Mouse (Mus musculus) embryonic facial prominence, embryonic 15.5 days (tissue): ENCODE data around the gene Lbhd2. TPM values are rescaled to one million over a fixed set of nuclear protein-coding genes. Genes with fewer than 3 reads are reported as not detected.

Experiments
- ATAC-seq: fragments of 200-750 bp; cut with Nextera tagmentation; 2 replicates; pipeline ENCODE4 v1.8.0; 2017; ENCODE audit warnings: low read depth, moderate TSS enrichment; ENCODE audit not compliant: insufficient number of reproducible peaks, low FRiP score, low TSS enrichment
- H3K27ac ChIP-seq: fragments of 300-500 bp; sonication (generic); replicated peaks from 2 replicates; pipeline ENCODE4 v1.5.1; 2015; ENCODE audit warnings: mild to moderate bottlenecking, inconsistent platforms
- H3K27me3 ChIP-seq: fragments of 300-500 bp; sonication (generic); 2 replicates; pipeline ENCODE4 v1.6.1; 2015; ENCODE audit warnings: inconsistent platforms
- H3K36me3 ChIP-seq: fragments of 300-500 bp; sonication (generic); 2 replicates; pipeline ENCODE4 v1.6.1; 2015; ENCODE audit warnings: mild to moderate bottlenecking, inconsistent platforms
- H3K4me1 ChIP-seq: fragments of 300-500 bp; sonication (generic); 2 replicates; pipeline ENCODE4 v1.6.1; 2015; ENCODE audit warnings: inconsistent platforms
- H3K4me2 ChIP-seq: fragments of 300-500 bp; sonication (generic); replicated peaks from 2 replicates; pipeline ENCODE4 v1.6.1; 2015; ENCODE audit warnings: mild to moderate bottlenecking, inconsistent platforms
- H3K4me3 ChIP-seq: fragments of 300-500 bp; sonication (generic); replicated peaks from 2 replicates; pipeline ENCODE4 v1.5.1; 2015; ENCODE audit warnings: mild to moderate bottlenecking, inconsistent platforms
- H3K9ac ChIP-seq: fragments of 300-500 bp; sonication (generic); 2 replicates; pipeline ENCODE4 v1.6.1; 2015; ENCODE audit warnings: inconsistent platforms
- H3K9me3 ChIP-seq: fragments of 300-500 bp; sonication (generic); replicated peaks from 2 replicates; pipeline ENCODE4 v1.6.1; 2016; ENCODE audit warnings: inconsistent platforms
- WGBS: fragments of 180-500 bp; shearing (Covaris S2); methylation state at CpG from one replicate; pipeline ENCODE4 v1.1.7; 2015; 5-methylcytosine and 5-hydroxymethylcytosine counted together
- polyA plus RNA-seq: library from polyadenylated mRNA; unstranded; fragments of >200 nt; fragmentation: Nextera tagmentation; extraction: Ambion mirVana; gene quantifications from 2 replicates; pipeline ENCODE4 v1.2.1, GENCODE M21; 2015

Gene Lbhd2
- 3.7 and 5.0 TPM in 2 replicates for polyA plus RNA-seq

DNA sequence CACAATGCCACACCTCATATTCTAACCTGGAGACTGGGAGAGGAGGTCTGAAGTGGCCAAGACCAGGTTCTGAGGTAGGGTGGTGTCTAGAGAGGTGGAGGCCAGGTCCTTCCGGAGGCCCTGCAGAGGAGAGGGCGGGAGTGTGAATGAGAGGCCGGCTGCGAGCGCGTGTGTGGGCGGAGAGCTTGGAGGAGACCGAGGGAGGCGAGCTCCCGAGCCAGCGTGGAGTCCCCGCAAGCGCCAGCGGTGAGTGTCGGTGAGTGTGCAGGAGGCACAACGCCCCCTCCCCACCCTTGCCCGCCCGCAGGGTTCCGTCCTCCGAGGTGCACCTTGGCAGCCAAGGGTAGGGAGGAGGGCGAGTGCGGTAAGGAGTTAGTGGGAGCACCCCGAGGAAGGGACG is at the start of gene Lbhd2:
TSS of gene Lbhd2 (plus strand) at position 188 of the 400 bp plus-strand sequence.
- no peaks in the 10 kb centered on the region for H3K9me3 ChIP-seq
- no peak for ATAC-seq
- peak within 1 kb of the TSS; percentile 49 for H3K4me2 ChIP-seq
- peak within 1 kb of the TSS; percentile 13; the same call in 1 of the 2 replicates for H3K9ac ChIP-seq
- H3K27me3 ChIP-seq, result peaks cover 18% of the 10 kb centered on the region
- WGBS, result 4% methylated on average over 24 of the region's 24 CpGs
- H3K27ac ChIP-seq, result no peak within 1 kb of the TSS
- H3K36me3 ChIP-seq, result no peaks in the 10 kb centered on the region
- H3K4me1 ChIP-seq, result peaks cover 19% of the 10 kb centered on the region
- H3K4me3 ChIP-seq, result peak within 1 kb of the TSS; percentile 27

DNA sequence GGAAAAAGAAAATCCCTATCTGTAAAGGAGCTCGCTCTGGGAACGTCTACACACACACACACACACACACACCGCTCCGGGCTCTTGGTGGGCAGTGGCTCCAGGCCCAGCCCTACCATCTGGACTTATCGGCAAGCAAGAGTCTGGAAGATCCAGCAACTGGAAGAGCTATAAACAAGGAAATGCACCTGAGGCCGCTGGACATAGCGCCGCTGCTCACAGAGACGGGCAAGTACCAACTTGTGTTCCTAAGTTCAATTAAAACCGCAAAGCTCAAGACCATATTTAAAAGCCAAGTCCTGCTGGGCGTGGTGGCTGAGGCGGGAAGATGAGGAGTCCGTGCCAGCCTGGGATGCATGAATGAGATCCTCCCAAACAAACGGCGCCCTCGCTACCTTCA is 45.9 kb upstream of the Lbhd2 start:
- no peaks in the 10 kb centered on the region for H3K9me3 ChIP-seq
- no peak for ATAC-seq
- no peaks in the 10 kb centered on the region for H3K36me3 ChIP-seq
- WGBS, result 68% methylated on average over 16 of the region's 16 CpGs
- H3K27me3 ChIP-seq, result no peaks in the 10 kb centered on the region
- no peak overlapping the region for H3K27ac ChIP-seq
- no peak overlapping the region for H3K4me2 ChIP-seq
- H3K4me1 ChIP-seq, result peaks cover 69% of the 10 kb centered on the region
- no peak overlapping the region for H3K9ac ChIP-seq
- H3K4me3 ChIP-seq, result no peak overlapping the region

DNA sequence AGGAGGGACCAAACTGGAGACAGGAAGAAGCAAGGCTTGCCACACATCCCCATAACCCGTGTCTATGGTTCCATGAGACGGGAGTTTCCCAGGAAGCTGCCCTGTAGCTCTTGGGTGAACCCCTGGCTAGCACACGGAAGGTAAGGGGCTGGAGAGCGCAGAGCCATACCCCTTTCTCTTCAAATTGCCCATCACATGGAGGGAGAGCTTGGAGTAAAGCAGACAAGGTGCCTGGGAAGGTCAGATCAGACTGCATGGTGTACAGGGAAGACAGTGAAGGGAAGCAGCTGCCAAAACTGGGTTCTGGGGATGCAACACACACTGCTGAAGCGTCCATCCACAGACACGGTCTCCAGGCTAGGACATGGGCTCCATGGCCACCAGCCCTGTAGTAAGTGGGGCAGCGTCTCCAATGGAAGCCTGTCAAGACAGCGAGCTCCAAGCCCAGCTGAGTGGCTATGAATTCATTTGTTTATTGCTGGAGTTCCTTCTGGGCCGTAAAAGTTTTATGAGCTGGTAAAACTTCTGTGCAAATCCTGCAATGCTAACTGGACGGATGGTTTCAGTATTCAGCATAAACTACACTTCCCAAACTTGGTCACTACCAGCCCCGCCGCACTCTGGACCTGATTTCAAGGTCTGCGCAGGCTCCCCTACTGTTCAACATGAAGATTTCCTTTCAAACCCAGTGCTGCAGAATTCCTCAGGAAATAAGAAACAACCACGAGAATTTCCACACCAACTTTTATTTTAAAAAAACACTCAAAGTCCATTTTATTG is 45.1 kb upstream of the Lbhd2 start:
- H3K4me2 ChIP-seq, result 0 out of 2 replicates have a peak overlapping the region, but pooled peaks have one; percentile 1
- 67% methylated on average over 14 of the region's 14 CpGs for WGBS
- ATAC-seq, result no peak
- H3K4me3 ChIP-seq, result no peak overlapping the region
- no peaks in the 10 kb centered on the region for H3K27me3 ChIP-seq
- no peaks in the 10 kb centered on the region for H3K9me3 ChIP-seq
- peaks cover 67% of the 10 kb centered on the region for H3K4me1 ChIP-seq
- no peaks in the 10 kb centered on the region for H3K36me3 ChIP-seq
- H3K27ac ChIP-seq, result peak overlapping the region; percentile 31
- no peak overlapping the region for H3K9ac ChIP-seq

DNA sequence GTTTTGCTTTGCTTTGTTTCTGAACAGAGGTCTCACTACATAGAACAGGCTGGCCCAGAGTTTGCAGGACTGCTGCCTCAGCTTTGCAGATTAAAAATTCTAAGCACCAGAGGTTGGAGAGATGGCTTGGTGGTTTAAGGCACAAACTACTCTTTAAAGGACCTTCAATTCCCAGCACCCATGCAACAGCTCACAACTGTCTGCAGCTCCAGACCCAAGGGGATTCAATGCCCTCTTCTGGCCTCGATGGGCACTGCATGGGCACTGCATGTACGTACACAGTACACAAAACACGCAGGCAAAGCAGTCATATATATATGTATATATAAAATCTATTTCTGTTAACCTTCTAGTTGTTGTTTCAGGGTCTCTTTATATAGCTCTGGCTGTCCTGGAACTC is 42.4 kb upstream of the Lbhd2 start:
- no peak overlapping the region for H3K27ac ChIP-seq

GRCm38 (mm10) chr12:111367065-111367464 is 39.5 kb upstream of the Lbhd2 start:
- H3K4me3 ChIP-seq, result no peak overlapping the region
- no peaks in the 10 kb centered on the region for H3K27me3 ChIP-seq
- H3K36me3 ChIP-seq, result no peaks in the 10 kb centered on the region
- no peaks in the 10 kb centered on the region for H3K9me3 ChIP-seq
- no peak overlapping the region for H3K9ac ChIP-seq
- ATAC-seq, result no peak
- H3K27ac ChIP-seq, result peak overlapping the region; percentile 51
- WGBS, result 67% methylated on average over 7 of the region's 7 CpGs
- H3K4me2 ChIP-seq, result no peak overlapping the region; the same call in 1 of the 2 replicates
- H3K4me1 ChIP-seq, result peaks cover 62% of the 10 kb centered on the region

More for the DNA sequence above, 42.4 kb upstream of the Lbhd2 start:
- H3K9me3 ChIP-seq, result no peaks in the 10 kb centered on the region
- H3K4me1 ChIP-seq, result peaks cover 69% of the 10 kb centered on the region
- H3K4me2 ChIP-seq, result no peak overlapping the region
- H3K36me3 ChIP-seq, result no peaks in the 10 kb centered on the region
- ATAC-seq, result no peak
- 88% methylated on average over 3 of the region's 3 CpGs for WGBS
- H3K9ac ChIP-seq, result no peak overlapping the region
- H3K4me3 ChIP-seq, result no peak overlapping the region
- no peaks in the 10 kb centered on the region for H3K27me3 ChIP-seq

GRCm38 (mm10) chr12:111370249-111370648 is 36.4 kb upstream of the Lbhd2 start:
- no peak overlapping the region for H3K4me2 ChIP-seq
- H3K36me3 ChIP-seq, result no peaks in the 10 kb centered on the region
- no peaks in the 10 kb centered on the region for H3K9me3 ChIP-seq
- no peak overlapping the region for H3K27ac ChIP-seq
- peaks cover 67% of the 10 kb centered on the region for H3K4me1 ChIP-seq
- no peak for ATAC-seq
- H3K27me3 ChIP-seq, result no peaks in the 10 kb centered on the region
- 47% methylated on average over 4 of the region's 4 CpGs for WGBS
- H3K9ac ChIP-seq, result no peak overlapping the region
- H3K4me3 ChIP-seq, result no peak overlapping the region

DNA sequence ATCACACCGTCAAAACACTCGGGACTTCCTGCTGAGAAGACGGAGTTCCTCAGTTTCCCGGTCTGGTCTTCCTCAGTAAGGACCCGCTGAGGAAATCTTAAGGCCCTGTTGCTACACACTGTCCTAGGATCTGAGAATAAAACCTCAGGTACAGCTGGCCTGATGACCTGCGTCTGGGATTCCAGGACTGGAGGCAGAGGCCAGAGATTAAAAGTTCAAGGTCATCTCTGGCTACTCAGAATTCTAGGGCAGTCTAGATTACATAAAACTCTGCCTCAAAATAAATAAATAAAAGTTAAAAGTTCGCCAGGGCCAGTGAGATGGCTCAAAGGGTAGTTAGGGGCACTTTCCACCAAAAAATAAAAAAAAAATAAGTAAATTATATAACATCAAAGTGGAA is 34.7 kb upstream of the Lbhd2 start:
- no peak for ATAC-seq
- Histone ChIP-seq H3K27me3 (no peaks in the 10 kb centered on the region), H3K4me2 (no peak overlapping the region), H3K4me3 (no peak overlapping the region), H3K27ac (no peak overlapping the region), H3K9ac (no peak overlapping the region), H3K4me1 (peaks cover 68% of the 10 kb centered on the region), H3K36me3 (no peaks in the 10 kb centered on the region), H3K9me3 (no peaks in the 10 kb centered on the region)
- WGBS, result 85% methylated on average over 7 of the region's 7 CpGs

DNA sequence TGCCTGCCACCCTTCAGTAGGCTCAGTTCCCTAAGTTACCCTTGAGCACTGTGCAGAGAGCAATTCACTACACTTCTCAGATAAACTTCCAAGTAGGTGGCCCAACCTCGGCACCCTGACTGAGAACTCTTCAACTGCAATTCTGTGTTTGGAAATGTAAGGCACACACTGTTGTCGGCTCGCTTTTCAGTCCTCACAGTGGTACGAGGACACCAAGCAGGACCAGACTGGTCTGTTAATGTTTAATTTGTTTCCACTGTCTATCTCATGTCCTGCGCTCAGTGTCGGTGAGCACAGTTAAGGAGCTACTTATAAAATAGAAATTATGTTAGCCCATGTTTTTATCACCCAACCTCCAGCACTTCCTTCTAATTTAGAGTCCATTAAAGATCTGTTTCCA is 33.2 kb upstream of the Lbhd2 start:
- Histone ChIP-seq H3K4me1 (peaks cover 58% of the 10 kb centered on the region), H3K9me3 (no peaks in the 10 kb centered on the region), H3K9ac (no peak overlapping the region), H3K27me3 (no peaks in the 10 kb centered on the region), H3K4me2 (no peak overlapping the region), H3K27ac (no peak overlapping the region), H3K4me3 (no peak overlapping the region), H3K36me3 (no peaks in the 10 kb centered on the region)
- WGBS, result 74% methylated on average over 6 of the region's 6 CpGs
- no peak for ATAC-seq

GRCm38 (mm10) chr12:111374727-111375126 is 31.9 kb upstream of the Lbhd2 start:
- H3K4me3 ChIP-seq, result peak overlapping the region; percentile 99; the same call in 1 of the 2 replicates
- peak overlapping the region; percentile 53; the same call in 1 of the 2 replicates for H3K27ac ChIP-seq
- H3K4me2 ChIP-seq, result peak overlapping the region; percentile 79
- ATAC-seq, result no peak
- no peaks in the 10 kb centered on the region for H3K27me3 ChIP-seq
- H3K36me3 ChIP-seq, result no peaks in the 10 kb centered on the region
- H3K9me3 ChIP-seq, result no peaks in the 10 kb centered on the region
- H3K4me1 ChIP-seq, result peaks cover 48% of the 10 kb centered on the region
- 39% methylated on average over 10 of the region's 10 CpGs for WGBS
- no peak overlapping the region for H3K9ac ChIP-seq

- H3K4me2 ChIP-seq, result peak overlapping the region; percentile 79
- H3K27ac ChIP-seq, result peak overlapping the region; percentile 93
- H3K4me3 ChIP-seq, result peak overlapping the region; percentile 99
- H3K27me3 ChIP-seq, result no peaks in the 10 kb centered on the region
- no peaks in the 10 kb centered on the region for H3K9me3 ChIP-seq
- no peaks in the 10 kb centered on the region for H3K36me3 ChIP-seq
- H3K4me1 ChIP-seq, result peaks cover 42% of the 10 kb centered on the region
- ATAC-seq, result no peak
- WGBS, result 50% methylated on average over 12 of the region's 12 CpGs
- peak overlapping the region; percentile 33; the same call in 1 of the 2 replicates for H3K9ac ChIP-seq
These were observed 31.1 kb upstream of the Lbhd2 start for GRCm38 (mm10) chr12:111375559-111375958.

- no peak for ATAC-seq
- H3K27ac ChIP-seq, result peak overlapping the region; percentile 93
- WGBS, result 17% methylated on average over 6 of the region's 6 CpGs
- H3K27me3 ChIP-seq, result no peaks in the 10 kb centered on the region
- peaks cover 41% of the 10 kb centered on the region for H3K4me1 ChIP-seq
- peak overlapping the region; percentile 33; the same call in 1 of the 2 replicates for H3K9ac ChIP-seq
- H3K4me3 ChIP-seq, result peak overlapping the region; percentile 99
- no peaks in the 10 kb centered on the region for H3K9me3 ChIP-seq
- H3K36me3 ChIP-seq, result no peaks in the 10 kb centered on the region
- H3K4me2 ChIP-seq, result peak overlapping the region; percentile 79
These were observed 30.6 kb upstream of the Lbhd2 start for GRCm38 (mm10) chr12:111376053-111376452.
